Comparison of ENCODE assay signal across 28 mouse cellular contexts in genomic region chr9:65549139-65549538, GRCm38 (mm10). TPM values are rescaled to one million over a fixed set of nuclear protein-coding genes. Genes with fewer than 3 reads are reported as not detected.
DNase-seq lines count a peak whose midpoint lies in the region; ATAC-seq and TF ChIP-seq lines count a peak whose summit lies in the region.
"Had no signal": no experiment of that assay in that cellular context is flagged by ENCODE, and none has a peak within 500 bp of the region (broad histone marks: within the 10 kb centered on the region; RNA-seq: fewer than 3 reads in every experiment).

No protein-coding gene starts in this region.

- peak overlapping the region; percentile 95 for H3K27ac ChIP-seq in heart, adult 2 months
- H3K27ac ChIP-seq in midbrain, postnatal 0 days (ENCODE audit: low read depth, low read length), result no peak overlapping the region
- H3K27ac ChIP-seq in midbrain, embryonic 13.5 days, result no peak overlapping the region
- peak overlapping the region; percentile 99 for H3K27ac ChIP-seq in brown adipose tissue, adult 24 weeks (replicated peaks; ENCODE audit: low read depth, low read length)
- H3K27ac ChIP-seq: embryonic facial prominence, embryonic 13.5 days; hindbrain, embryonic 15.5 days; layer of hippocampus, adult 2 months; limb, embryonic 12.5 days; liver, embryonic 14.5 days; lung, embryonic 15.5 days; midbrain, embryonic 12.5 days; neural tube, embryonic 15.5 days had no signal

- H3K36me3 ChIP-seq in heart, adult 2 months (ENCODE audit: control insufficient read depth, insufficient read depth, low read length), result no peaks in the 10 kb centered on the region; the same call in 1 of the 2 replicates
- H3K36me3 ChIP-seq in midbrain, postnatal 0 days (ENCODE audit: insufficient read depth, low read length), result no peaks in the 10 kb centered on the region
- H3K36me3 ChIP-seq in midbrain, embryonic 13.5 days, result no peaks in the 10 kb centered on the region
- H3K36me3 ChIP-seq: heart, embryonic 15.5 days; hindbrain, embryonic 15.5 days; intestine, embryonic 15.5 days; midbrain, embryonic 12.5 days; neural tube, embryonic 15.5 days had no signal

- H3K9me3 ChIP-seq in midbrain, postnatal 0 days (ENCODE audit: low read length), result no peaks in the 10 kb centered on the region
- no peaks in the 10 kb centered on the region for H3K9me3 ChIP-seq in midbrain, embryonic 13.5 days
- H3K9me3 ChIP-seq: embryonic facial prominence, embryonic 13.5 days; heart, embryonic 15.5 days; hindbrain, embryonic 15.5 days; intestine, embryonic 15.5 days; limb, embryonic 12.5 days; lung, embryonic 15.5 days; midbrain, embryonic 12.5 days; neural tube, embryonic 15.5 days had no signal

- H3K4me2 ChIP-seq in midbrain, postnatal 0 days (ENCODE audit: low read depth, low read length, poor library complexity, severe bottlenecking), result no peak overlapping the region
- no peak overlapping the region for H3K4me2 ChIP-seq in midbrain, embryonic 13.5 days (replicated peaks)
- H3K4me2 ChIP-seq: embryonic facial prominence, embryonic 13.5 days; heart, embryonic 15.5 days; hindbrain, embryonic 15.5 days; intestine, embryonic 15.5 days; limb, embryonic 12.5 days; lung, embryonic 15.5 days; midbrain, embryonic 12.5 days; neural tube, embryonic 15.5 days had no signal

- no peak for TF ChIP-seq POLR2A in heart, adult 2 months (IDR thresholded peaks at IDR 0.05; ENCODE audit: insufficient read depth, low read depth, low read length)

- no peak for TF ChIP-seq CTCF in heart, adult 2 months (IDR thresholded peaks at IDR 0.05)
- no peak for TF ChIP-seq CTCF in midbrain, postnatal 0 days (IDR thresholded peaks at IDR 0.05)

- ATAC-seq in midbrain, postnatal 0 days (ENCODE audit: low FRiP score), result no peak
- no peak for ATAC-seq in midbrain, embryonic 13.5 days
- ATAC-seq: forebrain, embryonic 14.5 days; intestine, embryonic 15.5 days had no signal

- no peak overlapping the region for H3K4me3 ChIP-seq in heart, adult 2 months
- H3K4me3 ChIP-seq in midbrain, postnatal 0 days (ENCODE audit: low read depth, low read length), result no peak overlapping the region
- H3K4me3 ChIP-seq in midbrain, embryonic 13.5 days (replicated peaks), result no peak overlapping the region
- H3K4me3 ChIP-seq in brown adipose tissue, adult 24 weeks (ENCODE audit: insufficient read depth, low read depth, low read length), result no peak overlapping the region
- H3K4me3 ChIP-seq: embryonic facial prominence, embryonic 13.5 days; heart, embryonic 15.5 days; hindbrain, embryonic 15.5 days; intestine, embryonic 15.5 days; layer of hippocampus, adult 2 months; limb, embryonic 12.5 days; lung, embryonic 15.5 days; midbrain, embryonic 12.5 days; neural tube, embryonic 15.5 days had no signal

- intact Hi-C loops in heart, adult 2 months (cut with DNase I), result no loop called here

- no peak overlapping the region for H3K9ac ChIP-seq in heart, adult 2 months (ENCODE audit: low read depth, low read length)
- H3K9ac ChIP-seq in midbrain, postnatal 0 days (replicated peaks; ENCODE audit: low read length, poor library complexity, severe bottlenecking), result no peak overlapping the region
- no peak overlapping the region for H3K9ac ChIP-seq in midbrain, embryonic 13.5 days (replicated peaks)
- H3K9ac ChIP-seq: embryonic facial prominence, embryonic 13.5 days; heart, embryonic 15.5 days; hindbrain, embryonic 15.5 days; intestine, embryonic 15.5 days; limb, embryonic 12.5 days; liver, embryonic 14.5 days; lung, embryonic 15.5 days; midbrain, embryonic 12.5 days; neural tube, embryonic 15.5 days had no signal

- 72% methylated on average over 3 of the region's 3 CpGs for WGBS in heart, adult 2 months
- 77% methylated on average over 3 of the region's 3 CpGs for WGBS in midbrain, postnatal 0 days
- 83% methylated on average over 3 of the region's 3 CpGs for WGBS in midbrain, embryonic 13.5 days

- H3K79me2 ChIP-seq in heart, adult 2 months (replicated peaks; ENCODE audit: control insufficient read depth, insufficient read depth, low read length), result no peaks in the 10 kb centered on the region

- TF ChIP-seq EP300 in heart, adult 2 months (IDR thresholded peaks at IDR 0.05; ENCODE audit: insufficient read depth, low read depth, low read length), result no peak

- no peaks in the 10 kb centered on the region for H3K27me3 ChIP-seq in heart, adult 2 months (ENCODE audit: control insufficient read depth, insufficient read depth, low read length)
- no peaks in the 10 kb centered on the region for H3K27me3 ChIP-seq in midbrain, postnatal 0 days (ENCODE audit: insufficient read depth, low read length)
- H3K27me3 ChIP-seq in midbrain, embryonic 13.5 days, result no peaks in the 10 kb centered on the region
- H3K27me3 ChIP-seq: embryonic facial prominence, embryonic 13.5 days; heart, embryonic 15.5 days; hindbrain, embryonic 15.5 days; intestine, embryonic 15.5 days; limb, embryonic 12.5 days; lung, embryonic 15.5 days; midbrain, embryonic 12.5 days; neural tube, embryonic 15.5 days had no signal

- H3K4me1 ChIP-seq in heart, adult 2 months (ENCODE audit: control insufficient read depth, insufficient read depth, low read length), result peaks cover 44% of the 10 kb centered on the region
- H3K4me1 ChIP-seq in midbrain, postnatal 0 days (ENCODE audit: insufficient read depth, low read length), result no peaks in the 10 kb centered on the region
- H3K4me1 ChIP-seq in midbrain, embryonic 13.5 days (replicated peaks), result peaks cover 25% of the 10 kb centered on the region
- H3K4me1 ChIP-seq in brown adipose tissue, adult 24 weeks (ENCODE audit: control insufficient read depth, insufficient read depth, insufficient read length, low read length), result peaks cover 57% of the 10 kb centered on the region

- DNase-seq in heart, adult 2 months, result no peak
- no peak for DNase-seq in heart, postnatal 4 days
- peak; percentile 42 for DNase-seq in midbrain, postnatal 0 days (ENCODE audit: low spot score)
- DNase-seq in NIH3T3 (ENCODE audit: low read depth), result peak; percentile 34
- no peak for DNase-seq in lung, postnatal 14 days
- DNase-seq in thymus, postnatal 25 days, result no peak
- DNase-seq: cerebellum, adult 18-20 months; cerebellum, postnatal 36 days; embryo, embryonic 11 days; gastrocnemius, postnatal 25 days; heart, postnatal 36 days; kidney, adult 8-10 months; kidney, postnatal 25 days; right cerebral cortex, adult 18-20 months had no signal

RNA-seq across cellular contexts. Expression of gene Ankdd1a, which starts 29.1 kb away (rescaled TPM):
- not detected for total RNA-seq in heart, adult 2 months (2021)
- polyA plus RNA-seq in heart, adult 2 months (2012; rRNA removed), result not detected in 2 replicates
- total RNA-seq in heart, postnatal 4 days (2021), result not detected
- 5.4 and 5.5 TPM in 2 replicates for total RNA-seq in midbrain, postnatal 0 days (2014; rRNA removed)
- 1.4 TPM in 2 replicates for polyA plus RNA-seq in midbrain, postnatal 0 days (2015; fragmentation: Nextera tagmentation; extraction: Ambion mirVana)
- 0.63 and 0.72 TPM in 2 replicates for polyA plus RNA-seq in midbrain, embryonic 13.5 days (2015; fragmentation: Nextera tagmentation; extraction: Ambion mirVana)
- polyA plus RNA-seq in brown adipose tissue, adult 24 weeks (2012; ENCODE audit: insufficient read depth, insufficient read length, missing spikeins), result not detected in 2 replicates
- total RNA-seq: gastrocnemius, postnatal 25 days; heart, postnatal 36 days had no signal
- polyA plus RNA-seq: embryonic facial prominence, embryonic 13.5 days; forebrain, embryonic 14.5 days; heart, embryonic 15.5 days; intestine, embryonic 15.5 days; limb, embryonic 12.5 days; lung, embryonic 15.5 days; testis, adult 2 months had no signal

RNA-seq across cellular contexts. Expression of gene Plekho2, which starts 30.7 kb away (rescaled TPM):
- 10 to 100 TPM in 1 of 2 experiments, 1 to 10 TPM in 1; 9.9 to 11.1 TPM for total RNA-seq in heart, adult 2 months (2021)
- 16.5 and 18.8 TPM in 2 replicates for polyA plus RNA-seq in heart, adult 2 months (2012; rRNA removed)
- 10 to 100 TPM; 17.9 to 19.4 TPM for total RNA-seq in heart, postnatal 4 days (2021)
- total RNA-seq in midbrain, postnatal 0 days (2014; rRNA removed), result 7.5 and 9.0 TPM in 2 replicates
- polyA plus RNA-seq in midbrain, postnatal 0 days (2015; fragmentation: Nextera tagmentation; extraction: Ambion mirVana), result 3.1 and 3.8 TPM in 2 replicates
- 5.6 and 5.9 TPM in 2 replicates for polyA plus RNA-seq in midbrain, embryonic 13.5 days (2015; fragmentation: Nextera tagmentation; extraction: Ambion mirVana)
- polyA plus RNA-seq in brown adipose tissue, adult 24 weeks (2012; ENCODE audit: insufficient read depth, insufficient read length, missing spikeins), result 6.2 and 7.5 TPM in 2 replicates

RNA-seq across cellular contexts. Expression of gene Pif1, which starts 37.8 kb away (rescaled TPM):
- total RNA-seq in heart, adult 2 months (2021), result not detected
- 0.18 and 0.23 TPM in 2 replicates for polyA plus RNA-seq in heart, adult 2 months (2012; rRNA removed)
- 1 to 10 TPM; 6.2 to 7.6 TPM for total RNA-seq in heart, postnatal 4 days (2021)
- 0.99 and 2.2 TPM in 2 replicates for total RNA-seq in midbrain, postnatal 0 days (2014; rRNA removed)
- 0.33 and 0.77 TPM in 2 replicates for polyA plus RNA-seq in midbrain, postnatal 0 days (2015; fragmentation: Nextera tagmentation; extraction: Ambion mirVana)
- polyA plus RNA-seq in midbrain, embryonic 13.5 days (2015; fragmentation: Nextera tagmentation; extraction: Ambion mirVana), result 8.4 and 9.7 TPM in 2 replicates
- polyA plus RNA-seq in brown adipose tissue, adult 24 weeks (2012; ENCODE audit: insufficient read depth, insufficient read length, missing spikeins), result not detected in 2 replicates
- total RNA-seq: gastrocnemius, postnatal 25 days had no signal

Comparison
In these comparisons a context has a peak if more than half of its experiments do, and no peak if none do; other contexts are left out.
1. DNase-seq: peak in midbrain, postnatal 0 days (single experiment) and NIH3T3 (single experiment); none in heart, adult 2 months (0 of 2), heart, postnatal 4 days (single experiment), lung, postnatal 14 days (single experiment) and thymus, postnatal 25 days (single experiment).
2. H3K27ac ChIP-seq: peak in heart, adult 2 months (single experiment) and brown adipose tissue, adult 24 weeks (single experiment); none in midbrain, postnatal 0 days (single experiment) and midbrain, embryonic 13.5 days (single experiment).